Mouse (Mus musculus): ENCODE data around the gene Esp15.

DNA sequence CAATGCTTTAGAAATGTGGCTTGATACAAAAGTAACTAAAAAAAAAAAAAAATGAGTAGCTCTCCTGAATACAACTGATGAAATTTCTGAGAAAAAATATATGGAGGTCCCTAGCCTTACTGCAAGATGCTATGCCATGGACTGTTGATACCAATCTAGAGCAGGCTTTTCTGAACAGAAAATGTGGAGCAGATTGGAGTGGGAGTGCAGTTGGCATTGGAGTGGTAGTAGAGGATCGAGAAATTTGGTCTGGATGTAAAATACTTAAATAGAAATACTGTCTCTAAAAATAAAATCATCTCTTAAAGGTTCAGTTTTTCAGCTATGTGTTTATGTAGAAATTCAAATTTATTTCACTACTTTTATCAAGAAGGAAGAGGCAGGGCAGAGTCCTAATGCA is 49.2 kb upstream of the Esp15 start:
- no peak for TF ChIP-seq FLI1 (IDR thresholded peaks at IDR 0.05; ENCODE audit: low read length)
- no peak for TF ChIP-seq GATA1 (IDR thresholded peaks at IDR 0.05; ENCODE audit: borderline replicate concordance, low read length)

All from megakaryocyte, embryonic 14.5 days (primary cell).